Mouse (Mus musculus) lung, embryonic 14.5 days (tissue): ENCODE data around the gene Mvp. TPM values are rescaled to one million over a fixed set of nuclear protein-coding genes. Genes with fewer than 3 reads are reported as not detected.

ENCODE experiments used
- ATAC-seq: fragments of 200-750 bp; cut with Nextera tagmentation; 2 replicates; pipeline ENCODE4 v1.8.0; 2017; ENCODE audit warnings: mild to moderate bottlenecking, moderate TSS enrichment, moderate library complexity; ENCODE audit not compliant: insufficient read depth
- DNase-seq: peaks from one replicate; pipeline ENCODE4 v3.0.0-alpha.2; 2015
- H3K27ac ChIP-seq: fragments of 300-500 bp; sonication (generic); 2 replicates; pipeline ENCODE4 v1.5.1; 2014; ENCODE audit warnings: low read depth, mild to moderate bottlenecking, moderate library complexity
- H3K27me3 ChIP-seq: fragments of 300-500 bp; sonication (generic); 2 replicates; pipeline ENCODE4 v1.6.1; 2014; ENCODE audit warnings: low read length, control low read depth; ENCODE audit not compliant: insufficient read depth
- H3K36me3 ChIP-seq: fragments of 300-500 bp; sonication (generic); 2 replicates; pipeline ENCODE4 v1.6.1; 2014; ENCODE audit warnings: control low read depth; ENCODE audit not compliant: insufficient read depth
- H3K4me1 ChIP-seq: fragments of 300-500 bp; sonication (generic); 2 replicates; pipeline ENCODE4 v1.6.1; 2014; ENCODE audit warnings: antibody characterized with exemption, control low read depth; ENCODE audit not compliant: insufficient read depth
- H3K4me2 ChIP-seq: fragments of 300-500 bp; sonication (generic); 2 replicates; pipeline ENCODE4 v1.6.1; 2014; ENCODE audit warnings: mild to moderate bottlenecking
- H3K4me3 ChIP-seq: fragments of 300-500 bp; sonication (generic); 2 replicates; pipeline ENCODE4 v1.5.1; 2014; ENCODE audit warnings: low read depth, low read length
- H3K9ac ChIP-seq: fragments of 300-500 bp; sonication (generic); 2 replicates; pipeline ENCODE4 v1.6.1; 2014
- H3K9me3 ChIP-seq: fragments of 300-500 bp; sonication (generic); 2 replicates; pipeline ENCODE4 v1.6.1; 2016; ENCODE audit warnings: low read depth, low read length, control low read depth
- CTCF ChIP-seq: IDR thresholded peaks from 2 replicates; pipeline ENCODE4 v1.5.1; 2016; ENCODE audit warnings: antibody characterized with exemption, low read depth
- WGBS: fragments of 180-500 bp; shearing (Covaris S2); extraction: QIAGEN DNeasy Blood & Tissue Kit; methylation state at CpG from one replicate; pipeline ENCODE4 v1.1.7; 2014; 5-methylcytosine and 5-hydroxymethylcytosine counted together
- polyA plus RNA-seq: library from polyadenylated mRNA; unstranded; fragments of >200 nt; fragmentation: Nextera tagmentation; extraction: Ambion mirVana; gene quantifications from 2 replicates; pipeline ENCODE4 v1.2.1, GENCODE M21; 2014

Gene Mvp
- polyA plus RNA-seq, 1 experiment from 2014 or later: 8.0 TPM

DNA sequence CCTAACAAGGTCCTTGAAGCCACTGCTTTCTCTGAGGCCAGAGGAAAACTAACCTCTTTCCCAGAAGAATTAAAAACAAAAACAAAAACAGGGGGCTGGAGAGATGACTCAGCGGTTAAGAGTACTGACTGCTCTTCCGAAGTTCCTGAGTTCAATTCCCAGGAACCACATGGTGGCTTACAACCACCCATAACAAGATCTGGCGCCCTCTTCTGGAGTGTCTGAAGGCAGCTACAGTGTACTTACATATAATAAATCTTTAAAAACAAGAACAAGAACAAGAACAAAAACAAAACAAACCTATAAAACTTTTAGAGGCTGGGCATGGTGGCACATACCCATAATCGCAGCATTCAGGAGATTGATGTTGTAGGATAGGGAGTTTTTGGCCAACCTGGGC is 18.0 kb downstream of the Mvp start:
- no peak overlapping the region for H3K4me2 ChIP-seq
- no peak overlapping the region for H3K27ac ChIP-seq
- H3K9me3 ChIP-seq: no peaks in the 10 kb centered on the region
- H3K4me1 ChIP-seq: no peaks in the 10 kb centered on the region
- H3K27me3 ChIP-seq: no peaks in the 10 kb centered on the region
- ATAC-seq (no peak), DNase-seq (no peak)
- no peak overlapping the region for H3K9ac ChIP-seq
- peak; percentile 8; the same call in 1 of the 2 replicates for TF ChIP-seq CTCF
- H3K4me3 ChIP-seq: no peak overlapping the region
- H3K36me3 ChIP-seq: no peaks in the 10 kb centered on the region
- 85% methylated on average over 4 of the region's 4 CpGs for WGBS

DNA sequence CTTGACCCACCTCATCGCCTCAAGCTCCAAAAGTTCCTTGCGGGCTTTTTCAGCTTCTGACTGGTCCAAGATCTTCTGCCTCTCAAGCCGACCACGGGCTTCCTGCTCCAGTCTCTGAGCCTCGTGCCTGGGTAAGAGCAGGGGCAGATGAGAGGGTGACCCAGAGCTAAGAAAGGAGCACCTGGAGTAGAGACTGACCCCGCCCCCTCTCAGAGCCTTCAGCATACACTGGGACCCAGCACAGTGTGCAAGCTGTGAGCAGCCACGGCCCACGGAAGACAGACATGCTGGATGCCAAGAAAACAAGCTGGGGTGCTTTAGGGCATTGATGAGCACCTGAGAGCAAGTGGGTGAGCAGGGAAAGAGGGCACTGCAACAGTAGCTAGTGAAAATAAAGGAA is 25.6 kb downstream of the Mvp start:
- H3K9ac ChIP-seq: no peak overlapping the region
- H3K9me3 ChIP-seq: no peaks in the 10 kb centered on the region
- no peak for TF ChIP-seq CTCF
- WGBS: 55% methylated on average over 8 of the region's 8 CpGs
- no peaks in the 10 kb centered on the region for H3K27me3 ChIP-seq
- H3K36me3 ChIP-seq: no peaks in the 10 kb centered on the region
- no peak overlapping the region for H3K27ac ChIP-seq
- no peak overlapping the region for H3K4me2 ChIP-seq
- no peaks in the 10 kb centered on the region for H3K4me1 ChIP-seq
- DNase-seq (no peak), ATAC-seq (no peak)
- no peak overlapping the region for H3K4me3 ChIP-seq

DNA sequence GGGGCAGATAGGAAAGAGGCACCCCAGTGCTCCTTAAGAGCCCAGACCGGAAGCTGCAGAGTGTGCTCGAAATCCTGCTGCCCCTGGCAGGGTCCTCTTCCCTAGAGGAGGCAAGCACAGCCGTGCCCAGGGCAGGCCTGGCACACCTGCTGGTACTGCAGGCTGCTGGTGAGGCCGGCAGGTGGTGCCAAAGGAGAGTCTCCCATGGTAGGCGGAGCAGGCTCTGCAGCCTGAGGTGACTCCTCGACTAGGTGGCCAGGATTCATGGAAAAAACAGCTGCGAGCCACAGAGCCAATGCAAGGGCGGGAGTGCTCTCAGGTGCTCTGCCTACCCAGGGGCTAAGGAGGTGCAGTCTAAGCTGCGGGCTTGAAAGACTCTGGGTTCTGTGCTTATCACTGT is 28.1 kb downstream of the Mvp start:
- 31% methylated on average over 9 of the region's 9 CpGs for WGBS
- DNase-seq (peak; percentile 60), ATAC-seq (no peak)
- Histone ChIP-seq H3K4me1 (no peaks in the 10 kb centered on the region), H3K27me3 (no peaks in the 10 kb centered on the region), H3K27ac (no peak overlapping the region), H3K9ac (no peak overlapping the region), H3K4me2 (no peak overlapping the region), H3K36me3 (no peaks in the 10 kb centered on the region), H3K4me3 (no peak overlapping the region), H3K9me3 (no peaks in the 10 kb centered on the region)
- TF ChIP-seq CTCF: peak; percentile 73

DNA sequence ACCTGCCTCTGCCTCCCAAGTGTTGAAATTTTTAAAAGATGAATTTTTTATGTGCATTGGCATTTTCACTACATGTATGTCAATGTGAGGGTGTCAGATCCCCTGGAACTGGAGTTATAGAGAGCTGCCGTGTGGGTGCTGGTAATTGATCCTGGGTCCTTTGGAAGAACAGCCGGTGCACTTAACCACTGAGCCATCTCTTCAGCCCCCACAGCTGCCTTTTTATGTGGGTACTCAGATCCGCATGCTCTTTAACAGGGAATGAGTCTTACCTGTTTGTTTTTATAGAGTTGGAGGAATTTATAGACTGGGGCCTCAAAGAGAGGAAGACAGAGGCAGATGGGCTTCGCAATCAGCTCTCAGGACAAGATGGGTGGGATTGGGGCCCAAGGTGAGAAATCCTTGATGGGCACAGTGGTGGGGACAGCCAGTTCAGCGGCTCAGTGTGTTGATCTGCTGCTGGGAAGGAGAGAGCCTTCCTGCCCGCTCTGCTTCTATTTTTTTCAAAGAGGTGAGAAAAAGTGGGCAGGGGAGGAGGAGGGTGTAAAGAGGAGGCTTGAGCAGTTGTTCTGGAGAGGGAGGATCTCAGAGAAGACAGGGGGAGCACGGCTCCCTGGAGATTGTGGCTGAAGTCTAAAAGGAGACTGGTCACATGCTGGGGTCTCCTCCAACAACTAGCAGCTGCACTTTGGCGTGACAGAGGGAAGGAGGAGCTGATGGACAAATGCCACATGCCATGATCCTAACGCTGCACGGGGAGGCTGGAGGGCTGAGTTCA is 29.6 kb downstream of the Mvp start:
- Histone ChIP-seq H3K36me3 (peaks cover 8% of the 10 kb centered on the region), H3K4me1 (no peaks in the 10 kb centered on the region), H3K4me2 (no peak overlapping the region), H3K4me3 (no peak overlapping the region), H3K9ac (no peak overlapping the region), H3K27me3 (no peaks in the 10 kb centered on the region), H3K9me3 (no peaks in the 10 kb centered on the region), H3K27ac (no peak overlapping the region)
- DNase-seq (peak; percentile 14), ATAC-seq (no peak)
- no peak for TF ChIP-seq CTCF
- 27% methylated on average over 10 of the region's 10 CpGs for WGBS

DNA sequence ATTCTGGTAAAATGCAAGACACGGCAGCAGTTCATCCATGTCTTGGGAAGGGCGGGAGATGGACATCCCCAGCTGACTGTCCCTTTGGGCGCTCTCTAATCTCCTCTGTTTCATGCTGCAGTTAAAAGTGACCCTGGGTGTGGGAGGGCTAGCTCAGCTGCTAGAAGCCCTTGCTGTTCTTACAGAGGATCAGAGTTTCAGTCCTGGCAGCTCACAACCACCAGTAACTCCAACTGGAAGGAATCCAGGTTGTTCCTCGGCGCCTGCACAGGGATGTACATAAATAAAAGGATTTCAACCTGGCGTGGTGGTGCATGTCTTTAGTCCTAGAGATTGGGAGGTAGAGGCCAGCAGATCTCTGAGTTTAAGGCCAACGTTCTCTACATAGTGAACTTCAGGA is 31.3 kb downstream of the Mvp start:
- no peaks in the 10 kb centered on the region for H3K9me3 ChIP-seq
- no peaks in the 10 kb centered on the region for H3K4me1 ChIP-seq
- DNase-seq (no peak), ATAC-seq (no peak)
- no peak overlapping the region for H3K4me3 ChIP-seq
- no peak overlapping the region for H3K9ac ChIP-seq
- H3K36me3 ChIP-seq: peaks cover 26% of the 10 kb centered on the region
- no peaks in the 10 kb centered on the region for H3K27me3 ChIP-seq
- H3K4me2 ChIP-seq: no peak overlapping the region
- TF ChIP-seq CTCF: no peak
- 72% methylated on average over 7 of the region's 7 CpGs for WGBS
- no peak overlapping the region for H3K27ac ChIP-seq

DNA sequence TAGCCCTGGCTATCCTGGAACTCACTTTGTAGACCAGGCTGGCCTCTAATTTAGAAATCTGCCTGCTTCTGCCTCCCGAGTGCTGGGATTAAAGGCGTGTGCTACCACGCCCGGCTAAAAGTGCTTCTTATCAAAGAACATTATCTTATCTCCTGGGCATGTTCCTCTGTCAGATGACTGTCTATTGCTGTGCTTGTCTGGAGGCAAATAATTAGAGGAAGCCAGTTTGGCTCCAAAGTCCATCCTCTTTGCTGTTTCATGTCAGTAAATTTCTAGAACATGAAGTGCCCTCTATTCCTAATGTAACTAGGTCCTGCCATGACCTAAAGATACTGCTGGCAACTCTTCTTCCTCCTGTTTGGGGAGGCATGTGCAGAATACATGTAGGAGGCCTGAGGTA is 32.4 kb downstream of the Mvp start:
- 66% methylated on average over 4 of the region's 4 CpGs for WGBS
- Histone ChIP-seq H3K27me3 (no peaks in the 10 kb centered on the region), H3K9ac (no peak overlapping the region), H3K27ac (no peak overlapping the region), H3K9me3 (no peaks in the 10 kb centered on the region), H3K36me3 (peaks cover 28% of the 10 kb centered on the region), H3K4me2 (no peak overlapping the region), H3K4me1 (no peaks in the 10 kb centered on the region), H3K4me3 (no peak overlapping the region)
- DNase-seq (no peak), ATAC-seq (no peak)
- no peak for TF ChIP-seq CTCF

DNA sequence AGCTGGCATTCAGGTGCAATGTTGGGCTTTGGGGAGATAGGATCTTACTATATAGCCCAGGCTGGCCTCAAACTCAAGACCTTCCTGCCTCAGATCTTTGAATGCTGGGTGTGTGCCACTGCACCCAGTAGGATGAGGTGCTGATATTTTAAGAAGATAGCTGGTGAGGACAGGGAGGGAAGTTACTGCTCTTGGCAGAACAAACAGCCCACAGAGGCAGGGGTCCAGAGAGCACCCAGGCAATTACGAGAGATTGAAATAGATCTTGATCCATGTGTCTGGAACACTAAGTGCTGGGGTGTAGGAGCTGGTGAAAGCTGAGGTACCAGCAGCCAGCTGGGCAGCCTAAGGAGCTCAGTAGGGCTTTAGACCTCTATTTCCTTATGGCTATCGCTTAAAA is 32.8 kb downstream of the Mvp start:
- Histone ChIP-seq H3K36me3 (peaks cover 28% of the 10 kb centered on the region), H3K27ac (no peak overlapping the region), H3K9ac (no peak overlapping the region), H3K4me3 (no peak overlapping the region), H3K27me3 (no peaks in the 10 kb centered on the region), H3K9me3 (no peaks in the 10 kb centered on the region), H3K4me1 (no peaks in the 10 kb centered on the region), H3K4me2 (no peak overlapping the region)
- DNase-seq (no peak), ATAC-seq (no peak)
- WGBS: 81% methylated on average over 2 of the region's 2 CpGs
- no peak for TF ChIP-seq CTCF

DNA sequence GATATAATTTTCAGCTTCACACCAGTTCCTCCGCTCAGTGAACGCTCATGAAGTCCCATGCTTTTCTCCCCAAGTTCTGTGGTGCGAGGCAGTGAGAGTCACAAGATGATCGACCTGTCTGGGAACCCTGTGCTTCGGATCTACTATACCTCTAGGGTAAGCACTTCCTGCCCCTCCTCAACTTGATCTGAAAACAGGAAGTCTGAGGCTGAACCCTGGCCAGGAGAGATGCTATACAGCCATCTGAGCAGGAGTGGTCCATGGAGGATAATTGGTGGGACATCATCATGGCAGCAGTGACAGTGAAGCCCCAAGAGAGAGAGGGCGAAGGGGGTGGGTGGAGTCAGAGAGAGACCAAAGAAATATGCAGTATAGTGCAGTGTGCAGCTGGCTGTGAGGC is 35.6 kb downstream of the Mvp start:
- Histone ChIP-seq H3K27ac (no peak overlapping the region), H3K9me3 (no peaks in the 10 kb centered on the region), H3K4me1 (no peaks in the 10 kb centered on the region), H3K27me3 (no peaks in the 10 kb centered on the region), H3K4me3 (no peak overlapping the region), H3K4me2 (no peak overlapping the region), H3K36me3 (peaks cover 28% of the 10 kb centered on the region), H3K9ac (no peak overlapping the region)
- no peak for TF ChIP-seq CTCF
- no peak for ATAC-seq
- 86% methylated on average over 6 of the region's 6 CpGs for WGBS
- no peak for DNase-seq
